Mouse (Mus musculus) small intestine, adult 2 months (tissue): ENCODE data around the gene Armc6.

ENCODE experiments used
- CTCF ChIP-seq: fragments of 200-500 bp; IDR thresholded peaks from 2 replicates; pipeline ENCODE4 v1.5.1; 2012; ENCODE audit warnings: low read depth, mild to moderate bottlenecking, control low read depth, inconsistent platforms, low read length, moderate library complexity, mixed read lengths; ENCODE audit not compliant: insufficient replicate concordance, insufficient read length; ENCODE audit errors: extremely low read depth
- POLR2A ChIP-seq: fragments of 200-500 bp; IDR thresholded peaks from 2 replicates; pipeline ENCODE4 v1.6.1; 2012; ENCODE audit warnings: low read depth, mild to moderate bottlenecking, control low read depth, inconsistent platforms, low read length, moderate library complexity

DNA sequence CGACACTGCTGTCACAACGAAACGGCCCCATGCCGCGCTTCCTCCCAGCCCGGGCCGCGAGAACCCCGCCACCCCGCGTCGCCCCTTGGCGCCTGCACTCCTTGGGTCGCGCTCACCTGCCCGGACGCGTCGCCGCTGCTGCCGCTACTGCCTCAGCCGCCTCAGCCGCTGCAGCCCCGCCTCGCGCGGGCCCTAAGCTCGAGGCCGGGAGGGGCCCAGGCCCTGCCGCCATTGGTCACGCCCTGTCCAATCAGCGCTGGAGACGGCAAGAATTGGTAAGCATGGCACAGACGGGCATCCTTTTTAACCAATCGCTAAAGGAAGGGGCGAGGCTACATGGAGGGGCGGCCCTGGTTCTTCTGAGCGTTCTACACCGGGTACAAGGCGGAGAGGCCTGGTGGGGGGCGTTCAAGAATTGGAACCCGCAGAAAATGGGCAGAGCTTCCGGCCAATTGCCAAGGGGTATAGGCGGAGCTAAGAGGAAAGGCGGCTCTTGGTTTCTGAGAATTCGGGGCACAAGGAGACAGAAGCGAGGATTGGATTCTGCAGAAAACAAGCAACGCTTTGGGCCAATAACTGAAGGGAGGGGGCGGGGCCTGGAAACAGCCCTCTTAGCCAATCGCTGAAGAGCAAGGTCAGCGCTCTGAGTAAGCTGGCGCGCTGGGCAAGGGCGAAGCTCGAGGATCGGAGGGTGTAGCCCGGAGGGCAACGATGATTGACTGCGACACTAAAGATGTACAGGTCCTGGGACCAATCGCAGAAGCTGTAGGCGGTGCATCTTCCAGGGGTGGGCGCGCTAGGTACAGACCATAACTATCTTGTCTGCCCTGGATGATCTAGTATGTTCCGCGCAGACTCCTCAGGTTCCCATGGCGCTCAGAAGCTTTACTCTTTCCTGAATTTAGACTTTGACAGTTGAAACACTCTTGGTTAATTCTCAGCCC lies 21.9 kb downstream of the Armc6 start, which contains the start of gene Slc25a42:
- TF ChIP-seq POLR2A: peak; percentile 80
- TF ChIP-seq CTCF: peak; percentile 9; the same call in 1 of the 2 replicates
